Mouse (Mus musculus) cerebellum, adult 2 months (tissue): ENCODE data around the gene Mff.

Source experiments
- CTCF ChIP-seq: fragments of 200-500 bp; IDR thresholded peaks from 2 replicates; pipeline ENCODE4 v1.5.1; 2011; ENCODE audit warnings: low read depth, mild to moderate bottlenecking, control low read depth, low read length, moderate library complexity, borderline replicate concordance; ENCODE audit not compliant: insufficient read depth
- POLR2A ChIP-seq: fragments of 200-500 bp; IDR thresholded peaks from 2 replicates; pipeline ENCODE4 v1.6.1; 2011; ENCODE audit warnings: low read length, control low read depth, borderline replicate concordance; ENCODE audit not compliant: insufficient read depth

- TF ChIP-seq CTCF (no peak), POLR2A (no peak)
Observed at GRCm38 (mm10) chr1:82795211-82795610, 70.5 kb downstream of the Mff start.
